Mouse (Mus musculus): ENCODE data around the gene Serpind1. TPM values are rescaled to one million over a fixed set of nuclear protein-coding genes. Genes with fewer than 3 reads are reported as not detected.

Gene Serpind1
- total RNA-seq, 2 experiments from 2014 or later: not detected

DNA sequence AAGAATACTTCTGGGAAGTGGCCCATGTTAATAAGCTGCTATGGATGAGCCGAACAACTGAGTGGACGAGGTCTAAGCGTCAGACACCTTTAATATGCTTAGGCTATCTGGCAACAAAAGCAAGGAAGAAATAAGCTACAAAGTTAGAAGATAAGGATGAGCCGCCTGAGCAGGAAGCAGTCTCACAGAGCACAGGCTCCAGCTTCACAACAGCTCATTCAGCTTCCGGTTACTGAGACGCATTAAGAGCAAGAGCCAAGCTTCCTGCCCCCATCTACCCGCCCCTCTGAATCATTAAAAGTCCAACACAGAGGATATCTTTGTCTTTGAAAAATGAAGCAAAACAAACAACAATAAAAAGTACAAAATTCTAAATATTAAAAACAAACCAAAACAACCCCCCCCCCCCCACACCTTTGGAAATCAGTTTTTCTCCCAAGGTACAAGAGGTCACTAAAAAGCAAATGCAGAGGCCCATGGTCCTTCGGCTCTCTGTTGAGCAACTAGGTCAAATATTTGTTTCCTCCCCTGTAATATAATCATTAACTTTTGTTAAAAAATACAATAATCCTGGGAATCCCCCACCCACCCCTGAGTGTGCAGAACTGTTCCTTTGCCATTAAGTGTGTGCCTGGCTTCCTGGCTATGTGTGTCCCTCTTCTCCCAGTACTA is 14.1 kb downstream of the Serpind1 start:
- no peak for ATAC-seq (replicated peaks; ENCODE audit: low FRiP score, poor library complexity, severe bottlenecking)

DNA sequence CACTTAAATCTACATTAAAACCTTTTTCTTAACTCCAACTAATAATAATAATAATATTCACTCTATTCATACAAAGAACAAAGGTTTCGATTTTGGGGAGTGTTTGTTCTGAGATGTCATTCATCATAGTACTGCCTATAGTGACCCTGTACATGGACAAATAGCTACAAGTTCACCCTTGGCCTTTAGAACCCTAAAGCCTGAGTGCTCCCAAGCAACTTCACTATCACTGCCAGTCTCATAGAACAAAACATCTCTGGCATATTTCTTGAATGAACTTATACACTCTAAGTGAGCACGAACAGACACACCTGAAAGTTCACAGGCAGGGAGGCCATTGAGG is 14.6 kb downstream of the Serpind1 start:
- ATAC-seq (replicated peaks; ENCODE audit: low FRiP score, poor library complexity, severe bottlenecking): no peak

DNA sequence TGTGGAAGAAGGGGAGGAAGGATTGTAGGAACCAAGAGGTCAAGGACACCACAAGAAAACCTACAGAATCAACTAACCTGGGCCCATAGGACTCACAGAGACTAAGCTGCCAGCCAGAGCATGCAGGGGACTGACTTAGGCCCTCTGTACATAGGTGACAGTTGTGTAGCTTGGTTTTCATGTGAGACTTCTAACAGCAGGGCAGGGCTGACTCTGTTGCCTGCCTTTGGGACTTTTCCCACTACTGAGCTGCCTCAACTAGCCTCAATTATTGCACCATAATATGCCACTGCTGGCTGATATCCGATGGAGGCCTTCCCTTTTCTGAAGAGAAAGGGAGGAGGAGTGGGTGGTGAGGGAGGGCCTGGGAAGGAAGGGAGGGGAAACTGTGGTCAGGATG is 15.6 kb downstream of the Serpind1 start:
- no peak for ATAC-seq (replicated peaks; ENCODE audit: low FRiP score, poor library complexity, severe bottlenecking)

DNA sequence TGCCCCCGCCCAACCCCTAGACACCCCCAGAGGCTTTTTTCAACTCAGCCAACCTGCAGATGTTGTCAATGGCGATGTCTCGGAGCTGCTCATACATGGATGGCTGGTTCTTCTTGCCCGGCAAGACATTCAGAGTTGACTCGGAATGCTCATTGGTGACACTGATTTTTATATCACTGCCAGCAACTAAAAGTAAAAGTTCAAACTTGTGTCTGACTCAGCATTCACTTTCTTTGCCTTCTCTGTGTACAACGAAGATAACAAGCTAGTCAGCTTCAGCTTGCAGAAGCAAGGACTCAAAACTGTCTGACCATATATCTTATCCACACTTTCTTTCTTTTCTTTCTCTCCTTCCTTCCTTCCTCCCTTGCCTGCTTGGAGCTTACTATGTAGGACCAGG is 24.9 kb downstream of the Serpind1 start:
- no peak for ATAC-seq (replicated peaks; ENCODE audit: low FRiP score, poor library complexity, severe bottlenecking)

DNA sequence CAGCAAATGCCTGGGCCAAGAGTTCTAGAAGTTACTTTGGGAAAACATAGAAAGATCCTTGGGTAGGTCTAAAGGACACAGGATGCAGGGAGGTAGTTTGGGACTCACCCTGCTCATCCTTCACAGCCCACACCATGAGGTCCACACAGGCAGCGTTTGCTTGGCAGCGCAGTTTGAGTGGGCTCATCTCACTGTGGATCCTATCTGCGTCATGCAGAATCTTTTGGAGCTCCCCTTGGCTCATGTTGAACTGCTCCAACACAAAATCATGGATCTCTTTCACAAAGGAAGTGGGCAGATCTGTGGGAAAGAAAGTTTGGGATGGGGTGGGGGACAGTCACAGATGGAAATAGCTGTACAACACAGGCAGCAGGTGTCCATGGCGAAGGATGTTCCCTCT is 27.6 kb downstream of the Serpind1 start:
- ATAC-seq (replicated peaks; ENCODE audit: low FRiP score, poor library complexity, severe bottlenecking): no peak

DNA sequence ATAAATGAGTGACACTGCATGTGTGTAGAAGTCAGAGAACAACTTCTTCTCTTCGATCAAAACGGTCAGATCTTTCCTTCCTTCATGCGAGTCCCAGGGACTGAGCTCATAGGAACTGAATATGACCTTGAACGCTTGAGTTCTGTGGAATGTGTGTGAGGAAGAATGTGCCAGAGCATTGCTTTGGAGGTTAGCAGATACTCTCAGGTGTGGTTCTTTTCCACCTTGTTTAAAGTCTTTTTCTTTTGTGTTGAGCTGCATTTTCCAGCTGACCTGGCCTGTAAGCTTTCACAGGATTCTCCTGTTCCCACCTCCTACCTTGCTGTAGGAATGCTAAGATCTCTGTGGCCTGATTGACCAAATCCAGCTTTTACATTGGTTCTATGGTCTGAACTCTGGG is 51.1 kb downstream of the Serpind1 start:
- no peak for ATAC-seq (replicated peaks; ENCODE audit: low FRiP score, poor library complexity, severe bottlenecking)

DNA sequence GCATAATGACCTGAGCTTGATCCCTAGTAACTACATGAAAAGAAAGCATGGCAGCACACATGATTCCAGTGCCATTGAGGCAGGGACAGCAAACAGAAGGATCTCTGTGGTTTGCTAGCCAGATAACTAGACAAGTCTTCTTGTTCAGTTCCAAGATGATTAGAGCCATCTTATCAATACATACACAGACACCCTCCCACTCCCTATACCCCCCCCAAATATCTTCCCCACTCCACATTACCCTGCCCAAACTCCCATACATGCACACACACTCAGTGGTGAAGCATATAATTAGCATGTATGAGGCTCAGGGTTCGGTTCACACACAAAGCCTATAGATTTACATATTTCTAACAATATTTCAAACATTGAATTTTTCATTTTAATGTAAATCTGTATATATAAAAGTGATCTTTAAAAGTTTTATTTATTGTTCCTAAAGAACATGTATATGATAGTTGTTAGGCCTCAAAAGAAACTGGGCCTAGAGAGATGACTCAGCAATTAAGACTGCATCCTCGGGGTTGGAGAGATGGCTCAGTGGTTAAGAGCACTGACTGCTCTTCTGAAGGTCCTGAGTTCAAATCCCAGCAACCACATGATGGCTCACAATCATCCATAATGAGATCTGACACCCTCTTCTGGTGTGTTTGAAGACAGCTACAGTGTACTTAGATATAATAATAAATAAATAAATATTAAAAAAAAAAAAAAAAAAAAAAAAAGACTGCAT is 52.6 kb downstream of the Serpind1 start:
- ATAC-seq (replicated peaks; ENCODE audit: low FRiP score, poor library complexity, severe bottlenecking): no peak

DNA sequence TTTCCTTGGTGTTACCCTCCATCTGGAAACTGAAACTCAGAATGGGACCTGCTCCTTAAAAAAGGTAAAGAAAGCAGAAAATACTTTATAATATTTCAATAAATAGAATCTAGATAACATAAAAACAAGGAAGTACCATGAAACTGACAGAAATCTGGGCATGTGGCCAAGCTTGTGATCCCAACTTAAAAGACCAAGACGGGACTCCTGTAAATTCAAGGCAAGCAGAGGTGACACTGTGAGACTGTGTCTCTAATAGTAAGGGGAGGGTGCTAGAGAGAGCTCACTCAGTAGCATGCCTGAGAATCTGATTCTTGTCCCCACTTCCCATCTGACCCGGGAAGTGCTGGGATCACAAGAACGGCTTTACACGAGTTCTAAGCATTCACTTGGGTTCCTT is 61.6 kb downstream of the Serpind1 start:
- no peak for ATAC-seq (replicated peaks; ENCODE audit: low FRiP score, poor library complexity, severe bottlenecking)

Other genes starting within 250 kb of the Serpind1 start
- 35.1 and 36.7 TPM in 2 replicates for gene Ppil2, start 220.1 kb upstream of the Serpind1 start, total RNA-seq (2015; ENCODE audit: low replicate concordance)
- 57.7 and 79.4 TPM in 2 replicates for gene Ppil2, start 220.1 kb upstream of the Serpind1 start, total RNA-seq (2017; ENCODE audit: low replicate concordance)
- 2.9 and 4.0 TPM in 2 replicates for gene 2610318N02Rik, start 206.2 kb upstream of the Serpind1 start, total RNA-seq (2015; ENCODE audit: low replicate concordance)
- 1.7 and 2.0 TPM in 2 replicates for gene 2610318N02Rik, start 206.2 kb upstream of the Serpind1 start, total RNA-seq (2017; ENCODE audit: low replicate concordance)
- gene Sdf2l1, start 199.0 kb upstream of the Serpind1 start, total RNA-seq (2015; ENCODE audit: low replicate concordance): 20.9 and 51.7 TPM in 2 replicates
- gene Sdf2l1, start 199.0 kb upstream of the Serpind1 start, total RNA-seq (2017; ENCODE audit: low replicate concordance): 15.8 and 25.6 TPM in 2 replicates
- 0.58 and 1.3 TPM in 2 replicates for gene Ydjc, start 186.8 kb upstream of the Serpind1 start, total RNA-seq (2015; ENCODE audit: low replicate concordance)
- gene Ydjc, start 186.8 kb upstream of the Serpind1 start, total RNA-seq (2017; ENCODE audit: low replicate concordance): 2.6 and 3.5 TPM in 2 replicates
- gene Ccdc116, start 184.1 kb upstream of the Serpind1 start, total RNA-seq (2015; ENCODE audit: low replicate concordance): 0.38 TPM in 1 of 2 replicates, not detected in the other
- gene Ccdc116, start 184.1 kb upstream of the Serpind1 start, total RNA-seq (2017; ENCODE audit: low replicate concordance): not detected in 2 replicates
- 77.2 and 91.3 TPM in 2 replicates for gene Ube2l3, start 128.7 kb upstream of the Serpind1 start, total RNA-seq (2015; ENCODE audit: low replicate concordance)
- gene Ube2l3, start 128.7 kb upstream of the Serpind1 start, total RNA-seq (2017; ENCODE audit: low replicate concordance): 16.7 and 33.8 TPM in 2 replicates
- gene Rimbp3, start 122.8 kb upstream of the Serpind1 start, total RNA-seq (2015; ENCODE audit: low replicate concordance): 1.3 TPM in 1 of 2 replicates, not detected in the other
- 0.28 TPM in 1 of 2 replicates, not detected in the other for gene Rimbp3, start 122.8 kb upstream of the Serpind1 start, total RNA-seq (2017; ENCODE audit: low replicate concordance)
- gene Hic2, start 97.8 kb upstream of the Serpind1 start, total RNA-seq (2015; ENCODE audit: low replicate concordance): 0.96 TPM in 1 of 2 replicates, not detected in the other
- gene Hic2, start 97.8 kb upstream of the Serpind1 start, total RNA-seq (2017; ENCODE audit: low replicate concordance): 0.14 and 0.60 TPM in 2 replicates
- 6.7 TPM in 1 of 2 replicates, not detected in the other for gene Tmem191c, start 55.3 kb upstream of the Serpind1 start, total RNA-seq (2015; ENCODE audit: low replicate concordance)
- gene Tmem191c, start 55.3 kb upstream of the Serpind1 start, total RNA-seq (2017; ENCODE audit: low replicate concordance): 2.1 TPM in 1 of 2 replicates, not detected in the other
- 18.1 and 28.8 TPM in 2 replicates for gene Snap29, start 74.6 kb downstream of the Serpind1 start, total RNA-seq (2015; ENCODE audit: low replicate concordance)
- gene Snap29, start 74.6 kb downstream of the Serpind1 start, total RNA-seq (2017; ENCODE audit: low replicate concordance): 27.6 and 29.0 TPM in 2 replicates
- gene Pi4ka, start 74.9 kb downstream of the Serpind1 start, total RNA-seq (2015; ENCODE audit: low replicate concordance): 9.8 and 30.9 TPM in 2 replicates
- 9.6 and 17.4 TPM in 2 replicates for gene Pi4ka, start 74.9 kb downstream of the Serpind1 start, total RNA-seq (2017; ENCODE audit: low replicate concordance)
- 7.7 and 16.3 TPM in 2 replicates for gene Crkl, start 120.6 kb downstream of the Serpind1 start, total RNA-seq (2015; ENCODE audit: low replicate concordance)
- gene Crkl, start 120.6 kb downstream of the Serpind1 start, total RNA-seq (2017; ENCODE audit: low replicate concordance): 8.1 and 16.1 TPM in 2 replicates
- not detected in 2 replicates for gene Aifm3, start 158.2 kb downstream of the Serpind1 start, total RNA-seq (2015; ENCODE audit: low replicate concordance)
- not detected in 2 replicates for gene Aifm3, start 158.2 kb downstream of the Serpind1 start, total RNA-seq (2017; ENCODE audit: low replicate concordance)
- gene Lztr1, start 177.3 kb downstream of the Serpind1 start, total RNA-seq (2015; ENCODE audit: low replicate concordance): 5.2 and 26.1 TPM in 2 replicates
- 10.3 and 22.4 TPM in 2 replicates for gene Lztr1, start 177.3 kb downstream of the Serpind1 start, total RNA-seq (2017; ENCODE audit: low replicate concordance)
- gene Thap7, start 199.8 kb downstream of the Serpind1 start, total RNA-seq (2015; ENCODE audit: low replicate concordance): 9.8 and 11.9 TPM in 2 replicates
- 3.8 and 7.7 TPM in 2 replicates for gene Thap7, start 199.8 kb downstream of the Serpind1 start, total RNA-seq (2017; ENCODE audit: low replicate concordance)
- not detected in 2 replicates for gene Lrrc74b, start 229.9 kb downstream of the Serpind1 start, total RNA-seq (2015; ENCODE audit: low replicate concordance)
- gene Lrrc74b, start 229.9 kb downstream of the Serpind1 start, total RNA-seq (2017; ENCODE audit: low replicate concordance): not detected in 2 replicates
- not detected in 2 replicates for gene P2rx6, start 230.5 kb downstream of the Serpind1 start, total RNA-seq (2015; ENCODE audit: low replicate concordance)
- gene P2rx6, start 230.5 kb downstream of the Serpind1 start, total RNA-seq (2017; ENCODE audit: low replicate concordance): not detected in 2 replicates

All from erythroblast, adult 5-6 weeks (primary cell).